Mouse (Mus musculus): ENCODE data around the gene Gaa. TPM values are rescaled to one million over a fixed set of nuclear protein-coding genes. Genes with fewer than 3 reads are reported as not detected.
"Not testable (repeated sequence)": the region's sequence is repeated elsewhere in the genome, so short reads cannot be mapped to it uniquely, and the experiment has no call there.

Gaa gene
- total RNA-seq, 2 experiments from 2014 or later, result 31.6 to 35.8 TPM

DNA sequence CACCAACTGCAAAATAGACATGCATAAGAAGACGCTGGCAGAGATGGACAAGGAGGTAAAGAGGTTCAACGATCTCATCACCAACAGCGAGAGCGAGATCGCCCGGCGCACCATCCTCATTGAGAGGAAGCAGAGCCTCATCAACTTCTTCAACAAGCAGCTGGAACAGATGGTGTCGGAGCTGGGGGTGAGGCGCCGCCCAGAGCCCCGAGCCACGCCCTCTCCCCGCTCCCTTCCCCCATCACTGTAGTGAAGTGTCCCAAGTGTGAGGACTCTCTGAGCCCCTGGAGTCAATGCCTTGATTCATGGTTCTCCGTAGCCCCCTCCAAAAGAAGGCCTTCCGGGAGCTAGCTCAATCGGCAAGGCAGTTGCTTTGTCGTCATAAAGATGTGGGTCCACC is 16.7 kb upstream of the Gaa start:
- no peak for ATAC-seq (replicated peaks; ENCODE audit: poor library complexity, severe bottlenecking)

DNA sequence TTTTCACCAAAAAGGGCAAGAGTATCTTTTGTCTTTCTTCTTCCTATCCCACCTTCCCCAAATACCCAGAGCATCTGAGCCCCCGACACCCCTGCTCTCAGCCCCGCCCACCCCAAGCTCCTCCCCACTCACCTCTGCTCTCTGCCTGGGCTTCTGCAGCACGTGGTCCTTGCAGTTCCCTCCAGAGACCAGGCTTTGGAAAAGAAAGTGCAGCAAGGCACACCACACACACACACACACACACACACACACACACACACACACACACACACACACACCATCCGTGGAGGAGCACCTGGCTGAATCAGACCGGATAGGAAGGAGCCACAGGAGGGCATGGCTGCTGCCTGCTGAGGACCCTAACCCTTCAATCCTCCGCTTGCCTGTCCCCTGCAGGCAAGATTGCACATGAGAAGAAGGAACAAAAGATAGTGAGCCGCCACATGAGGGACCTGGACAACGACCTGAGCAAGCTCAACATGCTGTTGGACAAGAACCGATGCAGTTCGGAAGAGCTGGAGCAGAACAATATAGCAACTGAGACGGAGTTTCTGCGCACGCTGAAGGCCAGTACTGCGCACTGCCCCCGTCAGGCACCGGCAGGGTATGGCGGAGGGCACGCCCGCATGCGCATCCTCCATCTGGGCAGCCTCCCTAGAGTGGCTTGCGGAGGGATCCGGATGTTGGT is 14.7 kb upstream of the Gaa start:
- peak; percentile 84 for ATAC-seq (replicated peaks; ENCODE audit: poor library complexity, severe bottlenecking)

GRCm38 (mm10) chr11:119256557-119256956 is 11.1 kb upstream of the Gaa start:
- ATAC-seq (replicated peaks; ENCODE audit: poor library complexity, severe bottlenecking), result not testable (repeated sequence)

GRCm38 (mm10) chr11:119258216-119258571 is 9.5 kb upstream of the Gaa start:
- ATAC-seq (replicated peaks; ENCODE audit: poor library complexity, severe bottlenecking), result no peak

GRCm38 (mm10) chr11:119258572-119259322 is 8.9 kb upstream of the Gaa start:
- peak; percentile 68 for ATAC-seq (replicated peaks; ENCODE audit: poor library complexity, severe bottlenecking)

GRCm38 (mm10) chr11:119259977-119260376 is 7.7 kb upstream of the Gaa start:
- no peak for ATAC-seq (replicated peaks; ENCODE audit: poor library complexity, severe bottlenecking)

GRCm38 (mm10) chr11:119264413-119264812 is 3.3 kb upstream of the Gaa start:
- ATAC-seq (replicated peaks; ENCODE audit: poor library complexity, severe bottlenecking), result no peak

GRCm38 (mm10) chr11:119265811-119266210 is 1.9 kb upstream of the Gaa start:
- no peak for ATAC-seq (replicated peaks; ENCODE audit: poor library complexity, severe bottlenecking)

- ATAC-seq (replicated peaks; ENCODE audit: poor library complexity, severe bottlenecking), result no peak
Observed at GRCm38 (mm10) chr11:119267241-119267674, 429 bp upstream of the Gaa start.

DNA sequence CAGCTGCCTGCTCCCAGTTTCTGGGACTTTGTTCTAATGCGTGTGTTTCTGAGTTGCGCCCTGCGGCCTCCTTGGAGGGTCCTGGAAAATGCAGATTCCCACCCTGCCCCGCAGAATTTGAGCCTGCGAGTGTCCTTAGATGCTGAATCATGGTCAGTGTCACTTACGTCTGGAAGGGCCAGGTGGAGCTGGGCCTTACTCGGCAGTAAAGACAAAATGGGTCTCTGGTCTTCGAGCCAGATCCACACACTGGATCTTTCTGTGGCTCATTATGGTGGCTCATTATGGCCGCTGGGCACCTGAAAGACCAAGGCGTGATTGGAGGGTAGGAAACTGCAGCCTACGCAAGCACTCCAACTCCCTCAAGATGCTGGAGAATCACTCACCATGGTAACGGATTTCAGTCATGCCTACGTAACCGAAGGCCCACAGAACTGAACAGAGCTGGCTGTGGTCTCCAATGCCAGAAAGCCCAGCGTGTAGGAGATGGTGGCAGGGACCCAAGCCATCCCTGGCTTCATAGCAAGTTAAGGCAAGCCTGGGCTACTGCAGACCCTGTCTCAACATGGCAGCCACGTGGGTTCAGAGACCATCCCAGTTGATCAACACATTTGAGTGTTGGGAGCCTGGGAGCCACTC is 989 bp downstream of the Gaa start:
- no peak for ATAC-seq (replicated peaks; ENCODE audit: poor library complexity, severe bottlenecking)

DNA sequence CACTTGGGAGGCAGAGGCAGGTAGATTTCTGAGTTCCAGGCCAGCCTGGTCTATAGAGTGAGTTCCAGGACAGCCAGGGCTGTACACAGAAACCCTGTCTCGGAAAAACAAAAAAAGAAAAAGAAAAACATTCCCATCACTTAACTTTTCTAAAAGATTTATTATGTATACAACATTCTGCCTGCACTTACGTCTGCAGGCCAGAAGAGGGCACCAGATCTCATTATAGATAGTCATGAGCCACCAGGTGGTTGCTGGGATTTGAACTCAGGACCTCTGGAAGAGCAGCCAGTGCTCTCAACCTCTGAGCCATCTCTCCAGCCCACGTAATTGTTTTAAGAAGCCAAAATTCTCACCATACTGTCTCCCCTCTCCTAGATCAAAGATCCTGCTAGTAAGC is 4.8 kb downstream of the Gaa start:
- ATAC-seq (replicated peaks; ENCODE audit: poor library complexity, severe bottlenecking), result not testable (repeated sequence)

DNA sequence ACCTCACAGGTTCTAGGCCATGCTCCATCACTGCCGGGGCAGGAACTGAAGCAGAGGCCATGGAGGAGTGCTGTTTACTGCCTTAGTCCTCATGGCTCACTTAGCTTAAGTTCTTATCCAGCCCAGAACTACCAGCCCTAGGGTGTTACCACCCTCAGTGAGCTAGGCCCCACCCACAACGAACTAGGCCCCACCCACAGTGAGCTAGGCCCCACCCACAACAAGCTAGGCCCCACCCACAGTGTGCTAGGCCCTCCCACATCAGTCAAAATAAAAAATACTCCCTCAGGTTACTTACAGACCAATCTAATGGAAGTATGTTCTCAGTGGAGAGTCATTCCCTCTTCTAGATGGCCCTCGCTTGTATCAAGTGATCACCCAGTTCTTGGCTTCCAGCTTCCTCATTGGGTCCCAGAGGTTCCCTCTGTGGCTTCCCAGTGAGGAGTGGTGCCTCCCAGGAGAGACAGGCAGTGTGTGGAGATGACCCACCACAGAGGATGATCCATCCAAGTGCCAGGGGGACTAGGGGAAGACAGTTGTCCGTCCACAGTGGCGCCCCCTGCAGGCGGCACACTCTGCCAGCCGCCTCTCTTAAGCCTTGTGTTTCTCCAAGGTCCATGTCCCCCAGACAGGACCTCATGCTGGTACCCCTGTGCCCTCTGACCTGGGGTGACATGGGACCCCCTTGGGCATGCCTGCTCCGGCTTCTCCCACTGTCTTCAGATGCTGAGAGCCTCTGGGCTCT is 5.7 kb downstream of the Gaa start:
- peak; percentile 13; the same call in 1 of the 2 replicates for ATAC-seq (replicated peaks; ENCODE audit: poor library complexity, severe bottlenecking)

GRCm38 (mm10) chr11:119281030-119281429 is 13.3 kb downstream of the Gaa start:
- ATAC-seq (replicated peaks; ENCODE audit: poor library complexity, severe bottlenecking), result no peak

DNA sequence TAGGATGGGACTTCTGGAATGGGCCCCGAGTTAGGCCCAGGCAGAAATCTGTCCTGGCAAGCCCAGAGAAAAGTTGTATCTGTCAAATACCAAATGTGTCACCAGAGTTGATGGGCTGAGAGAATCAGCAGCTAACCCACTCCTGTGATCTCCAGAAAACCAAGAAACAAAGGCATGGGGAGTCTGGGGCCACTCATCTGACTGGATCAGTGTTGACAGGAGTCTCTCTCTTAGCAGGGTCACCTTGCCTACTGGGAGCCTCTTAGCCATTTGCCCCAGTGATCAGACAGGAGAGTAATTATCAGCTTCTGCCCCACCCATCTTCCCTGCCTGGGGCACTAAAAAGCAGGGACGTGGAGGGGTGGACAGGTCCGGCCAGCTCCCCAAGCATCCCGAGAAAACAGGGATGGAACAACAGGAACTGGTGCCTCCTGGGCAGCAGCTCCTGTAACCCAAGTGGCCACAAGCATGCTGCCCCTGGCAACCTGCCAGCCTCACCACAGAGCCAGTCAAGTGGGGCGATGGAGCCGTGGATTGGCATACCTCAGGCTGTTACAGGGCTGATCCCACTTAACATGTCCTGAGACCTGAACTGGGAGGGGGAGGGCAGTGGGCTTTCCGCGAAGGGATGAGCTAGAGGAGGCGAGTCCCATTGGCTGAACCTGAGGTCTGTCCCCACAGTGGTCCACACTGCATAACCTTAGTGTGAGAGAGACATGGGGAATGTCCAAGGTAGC is 18.3 kb downstream of the Gaa start:
- 0 out of 2 replicates have a peak, but pooled peaks have one; percentile 10 for ATAC-seq (replicated peaks; ENCODE audit: poor library complexity, severe bottlenecking)

- ATAC-seq (replicated peaks; ENCODE audit: poor library complexity, severe bottlenecking), result no peak
Observed at GRCm38 (mm10) chr11:119287207-119287992, 19.7 kb downstream of the Gaa start.

GRCm38 (mm10) chr11:119292861-119293260 is 25.2 kb downstream of the Gaa start:
- ATAC-seq (replicated peaks; ENCODE audit: poor library complexity, severe bottlenecking), result not testable (repeated sequence)

DNA sequence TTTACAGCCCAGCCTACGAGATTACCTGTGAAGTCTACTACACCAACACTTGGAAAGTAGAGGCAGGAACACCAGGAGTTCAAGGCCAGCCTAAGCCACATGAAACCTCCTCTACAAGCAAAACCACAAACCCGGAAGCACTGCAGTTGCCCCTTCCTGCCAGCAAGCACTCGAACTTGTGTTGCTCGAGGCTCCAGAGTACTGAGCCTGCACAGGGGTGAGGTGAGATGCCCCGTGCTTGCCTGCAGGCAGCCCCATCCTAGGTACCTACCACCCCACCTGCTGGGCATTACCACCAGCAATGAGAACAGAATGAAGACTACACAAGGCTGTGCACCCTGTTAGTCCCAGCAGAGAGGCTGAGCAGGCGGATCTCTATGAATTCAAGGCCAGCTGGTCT is 30.3 kb downstream of the Gaa start:
- peak; percentile 17 for ATAC-seq (replicated peaks; ENCODE audit: poor library complexity, severe bottlenecking)

GRCm38 (mm10) chr11:119298917-119299316 is 31.2 kb downstream of the Gaa start:
- ATAC-seq (replicated peaks; ENCODE audit: poor library complexity, severe bottlenecking), result no peak

Measured in granulocyte monocyte progenitor cell, adult 5-6 weeks (primary cell).